Mouse (Mus musculus) midbrain, postnatal 0 days (tissue): ENCODE data around the gene Slit3. TPM values are rescaled to one million over a fixed set of nuclear protein-coding genes. Genes with fewer than 3 reads are reported as not detected.

Experiments
- ATAC-seq: fragments of 200-750 bp; cut with Nextera tagmentation; 2 replicates; pipeline ENCODE4 v1.8.0; 2017; ENCODE audit warnings: moderate number of reproducible peaks, mild to moderate bottlenecking, moderate TSS enrichment, moderate library complexity; ENCODE audit not compliant: low FRiP score
- DNase-seq: peaks from one replicate; pipeline ENCODE4 v3.0.0-alpha.2; 2015; ENCODE audit warnings: low spot score
- H3K27ac ChIP-seq: fragments of 300-500 bp; sonication (generic); 2 replicates; pipeline ENCODE4 v1.5.1; 2014; ENCODE audit warnings: low read depth, mild to moderate bottlenecking, low read length, mixed read lengths
- H3K27me3 ChIP-seq: fragments of 300-500 bp; sonication (generic); 2 replicates; pipeline ENCODE4 v1.6.1; 2014; ENCODE audit warnings: low read length, control low read depth, mixed read lengths; ENCODE audit not compliant: insufficient read depth
- H3K36me3 ChIP-seq: fragments of 300-500 bp; sonication (generic); 2 replicates; pipeline ENCODE4 v1.6.1; 2014; ENCODE audit warnings: low read length, control low read depth, mixed read lengths; ENCODE audit not compliant: insufficient read depth
- H3K4me1 ChIP-seq: fragments of 300-500 bp; sonication (generic); 2 replicates; pipeline ENCODE4 v1.6.1; 2014; ENCODE audit warnings: mild to moderate bottlenecking, control low read depth, antibody characterized with exemption, low read length, mixed read lengths; ENCODE audit not compliant: insufficient read depth
- H3K4me2 ChIP-seq: fragments of 300-500 bp; sonication (generic); 2 replicates; pipeline ENCODE4 v1.6.1; 2014; ENCODE audit warnings: low read depth, mild to moderate bottlenecking, low read length, mixed read lengths; ENCODE audit not compliant: poor library complexity, severe bottlenecking
- H3K4me3 ChIP-seq: fragments of 300-500 bp; sonication (generic); 2 replicates; pipeline ENCODE4 v1.5.1; 2014; ENCODE audit warnings: low read depth, mild to moderate bottlenecking, low read length, moderate library complexity
- H3K9ac ChIP-seq: fragments of 300-500 bp; sonication (generic); replicated peaks from 2 replicates; pipeline ENCODE4 v1.6.1; 2014; ENCODE audit warnings: mild to moderate bottlenecking, low read length, moderate library complexity, mixed read lengths; ENCODE audit not compliant: poor library complexity, severe bottlenecking
- H3K9me3 ChIP-seq: fragments of 300-500 bp; sonication (generic); 2 replicates; pipeline ENCODE4 v1.6.1; 2016; ENCODE audit warnings: low read length, control low read depth
- CTCF ChIP-seq: IDR thresholded peaks from 2 replicates; pipeline ENCODE4 v1.5.1; 2016; ENCODE audit warnings: antibody characterized with exemption, mild to moderate bottlenecking
- WGBS: fragments of 180-500 bp; shearing (Covaris S2); extraction: QIAGEN DNeasy Blood & Tissue Kit; methylation state at CpG from one replicate; pipeline ENCODE4 v1.1.7; 2014; 5-methylcytosine and 5-hydroxymethylcytosine counted together
- polyA plus RNA-seq: library from polyadenylated mRNA; unstranded; fragments of >200 nt; fragmentation: Nextera tagmentation; extraction: Ambion mirVana; gene quantifications from 2 replicates; pipeline ENCODE4 v1.2.1, GENCODE M21; 2015
- total RNA-seq: library from RNA; depleted of rRNA; stranded (reverse); fragments of >200 nt; gene quantifications from 2 replicates; pipeline ENCODE4 v1.2.3, GENCODE M21; 2014

Gene Slit3
- total and polyA plus RNA-seq, 2 experiments from 2014 or later, result 3.6 to 7.7 TPM

DNA sequence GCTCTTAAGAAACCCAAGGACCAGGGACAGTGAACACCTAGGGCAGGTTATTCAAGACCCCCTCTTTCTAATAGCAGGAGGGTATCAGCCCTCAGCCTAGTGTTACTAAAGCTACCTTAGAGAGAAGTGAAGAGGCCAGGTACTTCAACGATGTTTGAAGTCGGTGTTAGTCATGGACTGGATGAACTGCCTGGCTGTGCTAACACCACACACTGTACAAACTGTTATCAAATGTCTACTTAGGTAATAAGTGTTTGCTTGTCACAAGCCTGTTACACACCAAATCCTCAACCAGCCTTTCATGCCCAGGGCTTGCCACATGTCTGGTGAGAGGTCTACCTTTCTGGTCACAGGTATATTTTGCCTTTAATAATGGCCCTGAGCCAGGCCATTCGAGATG lies 153.0 kb downstream of the Slit3 start:
- H3K27me3 ChIP-seq, result no peaks in the 10 kb centered on the region
- H3K4me2 ChIP-seq, result no peak overlapping the region
- WGBS, result 88% methylated on average over 3 of the region's 3 CpGs
- H3K27ac ChIP-seq, result no peak overlapping the region
- no peak overlapping the region for H3K9ac ChIP-seq
- ATAC-seq, result no peak
- H3K9me3 ChIP-seq, result no peaks in the 10 kb centered on the region
- TF ChIP-seq CTCF, result no peak
- no peak overlapping the region for H3K4me3 ChIP-seq
- H3K4me1 ChIP-seq, result no peaks in the 10 kb centered on the region
- H3K36me3 ChIP-seq, result no peaks in the 10 kb centered on the region
- no peak for DNase-seq

- ATAC-seq (no peak), DNase-seq (no peak)
- no peaks in the 10 kb centered on the region for H3K9me3 ChIP-seq
- no peaks in the 10 kb centered on the region for H3K27me3 ChIP-seq
- no peak overlapping the region for H3K9ac ChIP-seq
- no peaks in the 10 kb centered on the region for H3K36me3 ChIP-seq
- no peak overlapping the region for H3K27ac ChIP-seq
- 87% methylated on average over 7 of the region's 7 CpGs for WGBS
- H3K4me3 ChIP-seq, result no peak overlapping the region
- no peak overlapping the region for H3K4me2 ChIP-seq
- no peaks in the 10 kb centered on the region for H3K4me1 ChIP-seq
- no peak for TF ChIP-seq CTCF
Measured at GRCm38 (mm10) chr11:35275300-35275699, 154.3 kb downstream of the Slit3 start.

DNA sequence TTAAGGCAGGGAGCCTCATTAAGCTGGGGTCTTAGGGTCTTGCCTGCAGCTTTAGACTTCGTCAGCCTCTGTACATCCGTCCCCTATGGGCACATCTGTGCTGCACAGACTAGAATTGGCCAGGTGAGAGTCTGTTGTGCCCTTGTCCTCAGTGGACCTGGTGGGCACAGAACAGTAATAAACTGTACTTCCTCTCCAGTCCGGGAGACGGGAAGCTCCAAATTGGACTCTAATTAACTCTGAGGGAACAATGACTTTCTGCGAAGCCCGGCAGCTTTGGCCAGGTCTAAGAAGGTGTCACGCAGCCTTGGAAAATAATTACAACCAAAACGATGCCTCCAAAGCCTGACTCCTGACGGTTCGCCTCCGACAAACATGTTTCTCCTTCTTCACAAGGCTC lies 155.0 kb downstream of the Slit3 start:
- no peaks in the 10 kb centered on the region for H3K4me1 ChIP-seq
- 78% methylated on average over 11 of the region's 11 CpGs for WGBS
- no peaks in the 10 kb centered on the region for H3K9me3 ChIP-seq
- no peak overlapping the region for H3K4me2 ChIP-seq
- no peaks in the 10 kb centered on the region for H3K27me3 ChIP-seq
- no peak overlapping the region for H3K4me3 ChIP-seq
- H3K27ac ChIP-seq, result no peak overlapping the region
- TF ChIP-seq CTCF, result no peak
- DNase-seq (no peak), ATAC-seq (no peak)
- H3K9ac ChIP-seq, result no peak overlapping the region
- H3K36me3 ChIP-seq, result no peaks in the 10 kb centered on the region

DNA sequence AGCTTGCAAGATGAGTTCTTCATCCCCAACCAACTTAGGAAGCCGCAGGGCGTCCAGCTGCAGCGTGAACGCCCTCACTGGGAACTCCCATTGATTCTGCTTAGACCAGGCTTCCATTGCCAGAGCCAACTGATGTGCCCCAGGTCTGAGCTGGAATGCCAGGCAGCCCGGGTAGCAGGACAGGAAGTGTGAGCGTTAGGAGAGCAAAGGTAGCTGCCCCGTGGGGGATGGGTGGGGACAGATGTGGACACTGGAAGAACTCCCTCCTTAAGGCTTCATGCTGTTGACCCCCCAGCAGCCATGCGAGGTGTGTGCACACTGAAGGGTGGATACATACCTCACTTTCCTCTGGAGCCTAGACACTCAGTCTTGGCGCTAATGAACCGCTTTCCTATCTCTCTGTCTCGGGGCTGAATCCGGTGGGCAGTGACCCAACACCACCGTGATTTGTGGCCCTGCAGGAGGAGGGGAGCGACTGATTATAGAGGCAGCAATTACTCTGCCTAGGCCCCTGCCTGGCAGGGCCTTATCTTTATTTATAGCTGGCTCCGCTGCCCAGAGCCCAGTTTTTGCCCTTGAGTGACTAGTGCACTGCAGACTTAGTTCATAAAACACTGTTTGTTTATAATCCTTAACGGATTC lies 157.2 kb downstream of the Slit3 start:
- 78% methylated on average over 16 of the region's 16 CpGs for WGBS
- Histone ChIP-seq H3K4me1 (peaks cover 4% of the 10 kb centered on the region; the same call in 1 of the 2 replicates), H3K4me2 (no peak overlapping the region), H3K9me3 (no peaks in the 10 kb centered on the region), H3K4me3 (no peak overlapping the region), H3K9ac (no peak overlapping the region), H3K27me3 (no peaks in the 10 kb centered on the region), H3K27ac (no peak overlapping the region), H3K36me3 (no peaks in the 10 kb centered on the region)
- ATAC-seq (no peak), DNase-seq (no peak)
- TF ChIP-seq CTCF, result no peak

DNA sequence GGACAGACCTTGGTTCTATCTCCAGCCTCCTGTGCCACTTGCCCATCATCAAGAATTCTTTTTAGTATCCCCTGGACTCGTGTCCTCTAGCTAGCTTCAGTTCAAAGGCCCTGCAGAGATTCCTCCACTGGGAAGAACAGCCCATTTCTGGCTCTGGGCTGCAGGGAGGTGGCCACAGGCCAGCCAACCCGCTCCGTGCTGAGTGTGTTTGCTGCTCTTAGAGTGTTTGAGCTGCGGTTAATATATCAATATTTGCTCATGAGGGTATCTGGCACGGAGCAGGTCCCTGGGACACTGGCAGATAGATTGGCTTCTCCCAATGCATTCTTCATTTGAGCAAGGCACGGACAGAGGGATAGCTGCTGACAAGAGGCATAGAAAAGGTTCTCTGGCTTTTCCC lies 159.8 kb downstream of the Slit3 start:
- TF ChIP-seq CTCF, result no peak
- ATAC-seq, result no peak

GRCm38 (mm10) chr11:35282001-35282632 lies 161.1 kb downstream of the Slit3 start:
- Histone ChIP-seq H3K9me3 (no peaks in the 10 kb centered on the region), H3K27ac (no peak overlapping the region), H3K9ac (no peak overlapping the region), H3K4me3 (no peak overlapping the region), H3K4me2 (no peak overlapping the region), H3K4me1 (peaks cover 13% of the 10 kb centered on the region; the same call in 1 of the 2 replicates), H3K27me3 (no peaks in the 10 kb centered on the region), H3K36me3 (no peaks in the 10 kb centered on the region)
- TF ChIP-seq CTCF, result no peak
- WGBS, result 71% methylated on average over 5 of the region's 5 CpGs
- ATAC-seq, result no peak
- no peak for DNase-seq

More for the DNA sequence above, 159.8 kb downstream of the Slit3 start:
- H3K4me2 ChIP-seq, result no peak overlapping the region
- H3K4me3 ChIP-seq, result no peak overlapping the region
- 82% methylated on average over 6 of the region's 6 CpGs for WGBS
- H3K9ac ChIP-seq, result no peak overlapping the region
- H3K36me3 ChIP-seq, result no peaks in the 10 kb centered on the region
- no peak for DNase-seq
- no peaks in the 10 kb centered on the region for H3K9me3 ChIP-seq
- peaks cover 13% of the 10 kb centered on the region; the same call in 1 of the 2 replicates for H3K4me1 ChIP-seq
- H3K27me3 ChIP-seq, result no peaks in the 10 kb centered on the region
- H3K27ac ChIP-seq, result no peak overlapping the region
